Mouse (Mus musculus): ENCODE measurements around the gene Ndufaf2. TPM values are rescaled to one million over a fixed set of nuclear protein-coding genes. Genes with fewer than 3 reads are reported as not detected.

The Ndufaf2 gene
- polyA plus RNA-seq, 1 experiment from 2014 or later: 72.6 TPM

GRCm38 (mm10) chr13:108045646-108046045 is 112.8 kb downstream of the Ndufaf2 start:
- Histone ChIP-seq H3K4me3 (no peak overlapping the region), H3K4me1 (peaks cover 43% of the 10 kb centered on the region), H3K9me3 (no peaks in the 10 kb centered on the region), H3K27me3 (no peaks in the 10 kb centered on the region), H3K27ac (replicated peaks) (no peak overlapping the region), H3K4me2 (replicated peaks) (no peak overlapping the region), H3K9ac (replicated peaks) (no peak overlapping the region), H3K36me3 (0 out of 2 replicates have a peak, but pooled peaks cover 6% of the 10 kb centered on the region)
- whole genome bisulfite sequencing: 86% methylated on average over 3 of the region's 3 CpGs
- no peak for ATAC-seq (replicated peaks)

- Histone ChIP-seq H3K9me3 (no peaks in the 10 kb centered on the region), H3K27me3 (no peaks in the 10 kb centered on the region), H3K27ac (replicated peaks) (peak within 1 kb of the TSS; percentile 87), H3K36me3 (0 out of 2 replicates have a peak, but pooled peaks cover 6% of the 10 kb centered on the region), H3K4me3 (peak within 1 kb of the TSS; percentile 82), H3K4me2 (replicated peaks) (peak within 1 kb of the TSS; percentile 63), H3K4me1 (peaks cover 47% of the 10 kb centered on the region), H3K9ac (replicated peaks) (peak within 1 kb of the TSS; percentile 90)
- under 1% methylated on average over 63 of the region's 71 CpGs for WGBS
- ATAC-seq (replicated peaks): peak; percentile 98
These were observed 114.0 kb downstream of the Ndufaf2 start, which contains the start of gene Smim15 for GRCm38 (mm10) chr13:108044222-108044941. Smim15 (plus strand) TSS chr13:108044446.

- under 1% methylated on average over 23 of the region's 23 CpGs for WGBS
- H3K4me1 ChIP-seq: peaks cover 47% of the 10 kb centered on the region
- 0 out of 2 replicates have a peak, but pooled peaks cover 6% of the 10 kb centered on the region for H3K36me3 ChIP-seq
- no peaks in the 10 kb centered on the region for H3K9me3 ChIP-seq
- peak overlapping the region; percentile 90 for H3K9ac ChIP-seq (replicated peaks)
- H3K4me3 ChIP-seq: peak overlapping the region; percentile 82
- peak; percentile 77; the same call in 1 of the 2 replicates for ATAC-seq (replicated peaks)
- H3K4me2 ChIP-seq (replicated peaks): peak overlapping the region; percentile 63
- peak overlapping the region; percentile 87 for H3K27ac ChIP-seq (replicated peaks)
- H3K27me3 ChIP-seq: no peaks in the 10 kb centered on the region
These were observed 114.8 kb downstream of the Ndufaf2 start for GRCm38 (mm10) chr13:108043431-108044221.

GRCm38 (mm10) chr13:108041358-108041757 is 117.1 kb downstream of the Ndufaf2 start:
- Histone ChIP-seq H3K4me3 (no peak overlapping the region), H3K9ac (replicated peaks) (no peak overlapping the region), H3K4me1 (peaks cover 40% of the 10 kb centered on the region), H3K4me2 (replicated peaks) (no peak overlapping the region), H3K36me3 (no peaks in the 10 kb centered on the region), H3K27ac (replicated peaks) (no peak overlapping the region), H3K9me3 (no peaks in the 10 kb centered on the region), H3K27me3 (no peaks in the 10 kb centered on the region)
- WGBS: 3% methylated on average over 7 of the region's 7 CpGs
- ATAC-seq (replicated peaks): 0 out of 2 replicates have a peak, but pooled peaks have one; percentile 14

GRCm38 (mm10) chr13:108040451-108040850 is 118.0 kb downstream of the Ndufaf2 start:
- Histone ChIP-seq H3K4me2 (replicated peaks) (no peak overlapping the region), H3K27me3 (no peaks in the 10 kb centered on the region)
- WGBS: 50% methylated on average over 3 of the region's 3 CpGs

GRCm38 (mm10) chr13:108039902-108040301 is 118.5 kb downstream of the Ndufaf2 start:
- no peaks in the 10 kb centered on the region for H3K27me3 ChIP-seq
- no peak for ATAC-seq (replicated peaks)
- H3K27ac ChIP-seq (replicated peaks): no peak overlapping the region
- no peaks in the 10 kb centered on the region for H3K36me3 ChIP-seq
- peaks cover 30% of the 10 kb centered on the region for H3K4me1 ChIP-seq
- 88% methylated on average over 9 of the region's 9 CpGs for WGBS
- no peak overlapping the region for H3K4me3 ChIP-seq
- H3K4me2 ChIP-seq (replicated peaks): no peak overlapping the region
- no peaks in the 10 kb centered on the region for H3K9me3 ChIP-seq
- no peak overlapping the region for H3K9ac ChIP-seq (replicated peaks)

More at GRCm38 (mm10) chr13:108040451-108040850, 118.0 kb downstream of the Ndufaf2 start:
- Histone ChIP-seq H3K9ac (replicated peaks) (no peak overlapping the region), H3K9me3 (no peaks in the 10 kb centered on the region), H3K36me3 (no peaks in the 10 kb centered on the region), H3K4me1 (peaks cover 34% of the 10 kb centered on the region), H3K4me3 (no peak overlapping the region), H3K27ac (replicated peaks) (no peak overlapping the region)
- ATAC-seq (replicated peaks): no peak

- no peak overlapping the region for H3K4me2 ChIP-seq (replicated peaks)
- 47% methylated on average over 6 of the region's 6 CpGs for WGBS
These were observed 119.0 kb downstream of the Ndufaf2 start for GRCm38 (mm10) chr13:108039375-108039774.

GRCm38 (mm10) chr13:108032789-108033188 is 125.6 kb downstream of the Ndufaf2 start:
- Histone ChIP-seq H3K27ac (replicated peaks) (no peak overlapping the region), H3K4me2 (replicated peaks) (no peak overlapping the region), H3K9ac (replicated peaks) (no peak overlapping the region), H3K27me3 (no peaks in the 10 kb centered on the region), H3K4me1 (no peaks in the 10 kb centered on the region), H3K36me3 (no peaks in the 10 kb centered on the region), H3K4me3 (no peak overlapping the region), H3K9me3 (no peaks in the 10 kb centered on the region)
- WGBS: 89% methylated on average over 4 of the region's 4 CpGs
- no peak for ATAC-seq (replicated peaks)

More at GRCm38 (mm10) chr13:108039375-108039774, 119.0 kb downstream of the Ndufaf2 start:
- Histone ChIP-seq H3K4me1 (peaks cover 27% of the 10 kb centered on the region), H3K4me3 (no peak overlapping the region), H3K27me3 (no peaks in the 10 kb centered on the region), H3K27ac (replicated peaks) (no peak overlapping the region), H3K9me3 (no peaks in the 10 kb centered on the region), H3K36me3 (no peaks in the 10 kb centered on the region), H3K9ac (replicated peaks) (no peak overlapping the region)
- ATAC-seq (replicated peaks): no peak

GRCm38 (mm10) chr13:108025802-108026201 is 132.6 kb downstream of the Ndufaf2 start:
- Histone ChIP-seq H3K9me3 (no peaks in the 10 kb centered on the region), H3K4me3 (no peak overlapping the region), H3K4me1 (no peaks in the 10 kb centered on the region), H3K27ac (replicated peaks) (no peak overlapping the region), H3K9ac (replicated peaks) (no peak overlapping the region), H3K4me2 (replicated peaks) (no peak overlapping the region), H3K27me3 (no peaks in the 10 kb centered on the region), H3K36me3 (no peaks in the 10 kb centered on the region)
- no peak for ATAC-seq (replicated peaks)
- WGBS: 60% methylated on average over 3 of the region's 3 CpGs

- 90% methylated on average over 6 of the region's 6 CpGs for WGBS
- Histone ChIP-seq H3K4me3 (no peak overlapping the region), H3K9me3 (no peaks in the 10 kb centered on the region), H3K4me2 (replicated peaks) (no peak overlapping the region), H3K27me3 (no peaks in the 10 kb centered on the region), H3K4me1 (no peaks in the 10 kb centered on the region), H3K9ac (replicated peaks) (no peak overlapping the region), H3K36me3 (no peaks in the 10 kb centered on the region), H3K27ac (replicated peaks) (no peak overlapping the region)
- no peak for ATAC-seq (replicated peaks)
These were observed 141.1 kb downstream of the Ndufaf2 start for GRCm38 (mm10) chr13:108017349-108017748.

GRCm38 (mm10) chr13:108015166-108015565 is 143.3 kb downstream of the Ndufaf2 start:
- H3K4me3 ChIP-seq: no peak overlapping the region
- no peaks in the 10 kb centered on the region for H3K36me3 ChIP-seq
- no peaks in the 10 kb centered on the region for H3K9me3 ChIP-seq
- H3K9ac ChIP-seq (replicated peaks): no peak overlapping the region
- H3K27ac ChIP-seq (replicated peaks): no peak overlapping the region
- no peak overlapping the region for H3K4me2 ChIP-seq (replicated peaks)
- ATAC-seq (replicated peaks): no peak
- no peaks in the 10 kb centered on the region for H3K4me1 ChIP-seq
- H3K27me3 ChIP-seq: no peaks in the 10 kb centered on the region
- 88% methylated on average over 6 of the region's 6 CpGs for WGBS

GRCm38 (mm10) chr13:108013839-108014238 is 144.6 kb downstream of the Ndufaf2 start:
- no peaks in the 10 kb centered on the region for H3K36me3 ChIP-seq
- H3K27ac ChIP-seq (replicated peaks): no peak overlapping the region
- no peaks in the 10 kb centered on the region for H3K27me3 ChIP-seq
- no peak overlapping the region for H3K4me3 ChIP-seq
- H3K9me3 ChIP-seq: no peaks in the 10 kb centered on the region; the same call in 1 of the 2 replicates
- no peak for ATAC-seq (replicated peaks)
- H3K9ac ChIP-seq (replicated peaks): no peak overlapping the region
- no peak overlapping the region for H3K4me2 ChIP-seq (replicated peaks)
- WGBS: 87% methylated on average over 6 of the region's 6 CpGs
- no peaks in the 10 kb centered on the region for H3K4me1 ChIP-seq
